9 mouse cellular contexts compared by ENCODE assay signal in the genomic region with DNA sequence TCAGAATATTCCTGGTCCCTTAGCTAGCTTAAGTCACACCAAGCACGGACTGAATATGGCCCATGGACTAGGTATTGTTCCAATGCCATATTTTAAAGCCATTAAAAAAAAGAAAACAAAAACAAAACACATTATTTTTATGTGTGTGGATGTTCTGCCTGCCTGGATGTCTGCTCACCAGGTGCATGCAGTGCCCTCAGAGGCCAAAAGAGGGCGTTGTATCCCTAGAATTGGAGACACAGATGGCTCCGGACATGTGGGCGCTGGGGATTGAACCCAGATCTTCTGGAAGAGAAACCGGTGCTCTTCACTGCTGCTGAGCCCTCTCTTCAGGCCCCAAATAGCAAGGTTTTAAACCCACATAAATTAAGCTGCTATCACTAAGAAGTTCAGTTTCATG. TPM values are rescaled to one million over a fixed set of nuclear protein-coding genes. Genes with fewer than 3 reads are reported as not detected.
DNase-seq lines count a peak whose midpoint lies in the region; ATAC-seq and TF ChIP-seq lines count a peak whose summit lies in the region.
"Had no signal": no experiment of that assay in that cellular context is flagged by ENCODE, and none has a peak within 500 bp of the region (broad histone marks: within the 10 kb centered on the region; RNA-seq: fewer than 3 reads in every experiment).

No protein-coding gene starts in this region.

- H3K4me1 ChIP-seq in forebrain, embryonic 11.5 days (replicated peaks; ENCODE audit: control insufficient read depth, insufficient read depth, low read length): peaks cover 29% of the 10 kb centered on the region
- peaks cover 45% of the 10 kb centered on the region for H3K4me1 ChIP-seq in forebrain, embryonic 10.5 days
- no peaks in the 10 kb centered on the region; the same call in 1 of the 2 replicates for H3K4me1 ChIP-seq in liver, adult 2 months (ENCODE audit: control insufficient read depth, insufficient read depth, low read length)
- peaks cover 6% of the 10 kb centered on the region; the same call in 1 of the 2 replicates for H3K4me1 ChIP-seq in liver, embryonic 12.5 days

- no peak overlapping the region for H3K4me2 ChIP-seq in forebrain, embryonic 11.5 days (ENCODE audit: low read depth, low read length, severe bottlenecking)
- no peak overlapping the region for H3K4me2 ChIP-seq in liver, embryonic 12.5 days
- H3K4me2 ChIP-seq: neural tube, embryonic 13.5 days had no signal

- no peak for TF ChIP-seq POLR2A in liver, adult 2 months (IDR thresholded peaks at IDR 0.05; ENCODE audit: extremely low read depth, insufficient read depth, low read length)

- peaks cover 36% of the 10 kb centered on the region for H3K36me3 ChIP-seq in forebrain, embryonic 11.5 days (ENCODE audit: control insufficient read depth, insufficient read depth, low read length)
- H3K36me3 ChIP-seq in forebrain, embryonic 10.5 days (replicated peaks): peaks cover 100% of the 10 kb centered on the region
- no peaks in the 10 kb centered on the region for H3K36me3 ChIP-seq in liver, adult 2 months (ENCODE audit: control insufficient read depth, insufficient read depth, low read length)
- H3K36me3 ChIP-seq in liver, embryonic 12.5 days: peaks cover 45% of the 10 kb centered on the region

- DNase-seq in forebrain, embryonic 11.5 days (ENCODE audit: low spot score): peak; percentile 78
- no peak for DNase-seq in forebrain, embryonic 10.5 days (ENCODE audit: extremely low spot score, low spot score)
- DNase-seq in liver, adult 2 months (ENCODE audit: extremely low read depth, low read depth, low spot score): peak; percentile 18
- peak; percentile 68 for DNase-seq in ZHBTc4 (ENCODE audit: low read depth, low spot score)
- DNase-seq in frontal cortex, postnatal 25 days (ENCODE audit: low spot score in 2 of 2): no peak

- no peaks in the 10 kb centered on the region for H3K27me3 ChIP-seq in forebrain, embryonic 11.5 days (ENCODE audit: control insufficient read depth, insufficient read depth, low read length)
- H3K27me3 ChIP-seq in forebrain, embryonic 10.5 days (ENCODE audit: poor library complexity, severe bottlenecking): no peaks in the 10 kb centered on the region
- H3K27me3 ChIP-seq in liver, adult 2 months (ENCODE audit: control insufficient read depth, insufficient read depth, low read length): peaks cover 2% of the 10 kb centered on the region; the same call in 1 of the 2 replicates
- peaks cover 68% of the 10 kb centered on the region for H3K27me3 ChIP-seq in liver, embryonic 12.5 days (replicated peaks)
- H3K27me3 ChIP-seq: neural tube, embryonic 13.5 days had no signal

- peak; percentile 89 for TF ChIP-seq CTCF in liver, adult 2 months (IDR thresholded peaks at IDR 0.05; ENCODE audit: low read depth, low read length)

- no peak overlapping the region for H3K4me3 ChIP-seq in forebrain, embryonic 11.5 days (ENCODE audit: low read depth, low read length)
- no peak overlapping the region for H3K4me3 ChIP-seq in forebrain, embryonic 10.5 days
- no peak overlapping the region for H3K4me3 ChIP-seq in liver, adult 2 months (ENCODE audit: insufficient read depth, low read depth, low read length)
- H3K4me3 ChIP-seq in liver, embryonic 12.5 days: no peak overlapping the region
- H3K4me3 ChIP-seq: neural tube, embryonic 13.5 days had no signal

- H3K79me2 ChIP-seq in liver, adult 2 months (ENCODE audit: control insufficient read depth, insufficient read depth, low read length): no peaks in the 10 kb centered on the region

- H3K27ac ChIP-seq in forebrain, embryonic 11.5 days (ENCODE audit: low read depth, low read length): no peak overlapping the region
- no peak overlapping the region for H3K27ac ChIP-seq in forebrain, embryonic 10.5 days
- no peak overlapping the region for H3K27ac ChIP-seq in liver, adult 2 months (replicated peaks; ENCODE audit: insufficient read depth, low read depth, low read length)
- no peak overlapping the region for H3K27ac ChIP-seq in liver, embryonic 12.5 days

- ATAC-seq in forebrain, embryonic 11.5 days (replicated peaks; ENCODE audit: low FRiP score): no peak
- ATAC-seq in liver, embryonic 12.5 days: no peak
- ATAC-seq in megakaryocyte progenitor cell, adult 5-6 weeks (replicated peaks; ENCODE audit: poor library complexity): 0 out of 2 replicates have a peak, but pooled peaks have one; percentile 35
- ATAC-seq in erythroblast, adult 5-6 weeks (replicated peaks; ENCODE audit: low FRiP score, poor library complexity, severe bottlenecking): no peak

- H3K9me3 ChIP-seq in forebrain, embryonic 11.5 days (ENCODE audit: control insufficient read depth, low read length): no peaks in the 10 kb centered on the region
- H3K9me3 ChIP-seq in forebrain, embryonic 10.5 days: no peaks in the 10 kb centered on the region
- no peaks in the 10 kb centered on the region for H3K9me3 ChIP-seq in liver, embryonic 12.5 days (replicated peaks)
- H3K9me3 ChIP-seq: neural tube, embryonic 13.5 days had no signal

- H3K9ac ChIP-seq in forebrain, embryonic 11.5 days (ENCODE audit: low read length): no peak overlapping the region
- H3K9ac ChIP-seq in liver, adult 2 months (ENCODE audit: low read depth, low read length): no peak overlapping the region
- no peak overlapping the region for H3K9ac ChIP-seq in liver, embryonic 12.5 days
- H3K9ac ChIP-seq: neural tube, embryonic 13.5 days had no signal

- 54% methylated on average over 5 of the region's 5 CpGs for WGBS in forebrain, embryonic 11.5 days
- 47% methylated on average over 5 of the region's 5 CpGs for WGBS in forebrain, embryonic 10.5 days
- WGBS in liver, adult 2 months: 54% methylated on average over 5 of the region's 5 CpGs
- WGBS in liver, embryonic 12.5 days (ENCODE audit: insufficient replicate concordance): 40% methylated on average over 5 of the region's 5 CpGs

RNA-seq across cellular contexts. Expression of a gene that starts 9.9 kb away (rescaled TPM):
- polyA plus RNA-seq in forebrain, embryonic 11.5 days (2014; fragmentation: Nextera tagmentation; extraction: Ambion mirVana): 411 and 418 TPM in 2 replicates
- polyA plus RNA-seq in forebrain, embryonic 10.5 days (2016; fragmentation: Nextera tagmentation; extraction: Ambion mirVana): 346 and 355 TPM in 2 replicates
- 0.65 and 0.81 TPM in 2 replicates for total RNA-seq in liver, adult 2 months (2014; rRNA removed)
- polyA plus RNA-seq in liver, adult 2 months (2012; rRNA removed): 2.1 and 2.3 TPM in 2 replicates
- 24.2 and 27.0 TPM in 2 replicates for polyA plus RNA-seq in liver, embryonic 12.5 days (2016; fragmentation: Nextera tagmentation; extraction: Ambion mirVana)
- 0.72 and 0.76 TPM in 2 replicates for total RNA-seq in megakaryocyte progenitor cell, adult 5-6 weeks (2015)
- 2.3 and 2.7 TPM in 2 replicates for total RNA-seq in megakaryocyte progenitor cell, adult 5-6 weeks (2017)
- total RNA-seq in erythroblast, adult 5-6 weeks (2015; ENCODE audit: low replicate concordance): 0.42 TPM in 1 of 2 replicates, not detected in the other
- total RNA-seq in erythroblast, adult 5-6 weeks (2017; ENCODE audit: low replicate concordance): not detected in 2 replicates

RNA-seq across cellular contexts. Expression of a gene that starts 14.0 kb away (rescaled TPM):
- polyA plus RNA-seq in forebrain, embryonic 11.5 days (2014; fragmentation: Nextera tagmentation; extraction: Ambion mirVana): 2.3 and 3.9 TPM in 2 replicates
- polyA plus RNA-seq in forebrain, embryonic 10.5 days (2016; fragmentation: Nextera tagmentation; extraction: Ambion mirVana): 0.75 and 0.88 TPM in 2 replicates
- not detected in 2 replicates for total RNA-seq in liver, adult 2 months (2014; rRNA removed)
- 0.31 and 0.44 TPM in 2 replicates for polyA plus RNA-seq in liver, adult 2 months (2012; rRNA removed)
- not detected in 2 replicates for polyA plus RNA-seq in liver, embryonic 12.5 days (2016; fragmentation: Nextera tagmentation; extraction: Ambion mirVana)
- total RNA-seq in megakaryocyte progenitor cell, adult 5-6 weeks (2015): 0.72 and 1.7 TPM in 2 replicates
- total RNA-seq in megakaryocyte progenitor cell, adult 5-6 weeks (2017): 1.5 TPM in 2 replicates
- total RNA-seq in erythroblast, adult 5-6 weeks (2015; ENCODE audit: low replicate concordance): not detected in 2 replicates
- total RNA-seq in erythroblast, adult 5-6 weeks (2017; ENCODE audit: low replicate concordance): not detected in 2 replicates

RNA-seq across cellular contexts. Expression of a gene that starts 33.2 kb away (rescaled TPM):
- 69.5 and 79.2 TPM in 2 replicates for polyA plus RNA-seq in forebrain, embryonic 11.5 days (2014; fragmentation: Nextera tagmentation; extraction: Ambion mirVana)
- polyA plus RNA-seq in forebrain, embryonic 10.5 days (2016; fragmentation: Nextera tagmentation; extraction: Ambion mirVana): 44.8 and 51.1 TPM in 2 replicates
- 8.8 and 13.6 TPM in 2 replicates for total RNA-seq in liver, adult 2 months (2014; rRNA removed)
- 12.4 and 14.3 TPM in 2 replicates for polyA plus RNA-seq in liver, adult 2 months (2012; rRNA removed)
- polyA plus RNA-seq in liver, embryonic 12.5 days (2016; fragmentation: Nextera tagmentation; extraction: Ambion mirVana): 44.1 and 44.6 TPM in 2 replicates
- 51.7 and 52.6 TPM in 2 replicates for total RNA-seq in megakaryocyte progenitor cell, adult 5-6 weeks (2015)
- total RNA-seq in megakaryocyte progenitor cell, adult 5-6 weeks (2017): 81.7 and 88.6 TPM in 2 replicates
- total RNA-seq in erythroblast, adult 5-6 weeks (2015; ENCODE audit: low replicate concordance): 24.2 and 25.2 TPM in 2 replicates
- total RNA-seq in erythroblast, adult 5-6 weeks (2017; ENCODE audit: low replicate concordance): 33.4 and 38.2 TPM in 2 replicates

RNA-seq across cellular contexts. Expression of a gene that starts 35.4 kb away (rescaled TPM):
- polyA plus RNA-seq in forebrain, embryonic 11.5 days (2014; fragmentation: Nextera tagmentation; extraction: Ambion mirVana): 165 and 185 TPM in 2 replicates
- 200 and 209 TPM in 2 replicates for polyA plus RNA-seq in forebrain, embryonic 10.5 days (2016; fragmentation: Nextera tagmentation; extraction: Ambion mirVana)
- total RNA-seq in liver, adult 2 months (2014; rRNA removed): 3.6 and 6.4 TPM in 2 replicates
- polyA plus RNA-seq in liver, adult 2 months (2012; rRNA removed): 6.7 and 10.2 TPM in 2 replicates
- 44.3 and 45.2 TPM in 2 replicates for polyA plus RNA-seq in liver, embryonic 12.5 days (2016; fragmentation: Nextera tagmentation; extraction: Ambion mirVana)
- 12.7 and 13.0 TPM in 2 replicates for total RNA-seq in megakaryocyte progenitor cell, adult 5-6 weeks (2015)
- total RNA-seq in megakaryocyte progenitor cell, adult 5-6 weeks (2017): 5.3 and 5.9 TPM in 2 replicates
- total RNA-seq in erythroblast, adult 5-6 weeks (2015; ENCODE audit: low replicate concordance): 1.7 and 1.9 TPM in 2 replicates
- 2.4 and 2.9 TPM in 2 replicates for total RNA-seq in erythroblast, adult 5-6 weeks (2017; ENCODE audit: low replicate concordance)

RNA-seq across cellular contexts. Expression of a gene that starts 51.1 kb away (rescaled TPM):
- polyA plus RNA-seq in forebrain, embryonic 11.5 days (2014; fragmentation: Nextera tagmentation; extraction: Ambion mirVana): 3.3 and 3.9 TPM in 2 replicates
- 3.3 and 4.2 TPM in 2 replicates for polyA plus RNA-seq in forebrain, embryonic 10.5 days (2016; fragmentation: Nextera tagmentation; extraction: Ambion mirVana)
- 0.46 and 0.94 TPM in 2 replicates for total RNA-seq in liver, adult 2 months (2014; rRNA removed)
- polyA plus RNA-seq in liver, adult 2 months (2012; rRNA removed): 2.5 and 5.2 TPM in 2 replicates
- polyA plus RNA-seq in liver, embryonic 12.5 days (2016; fragmentation: Nextera tagmentation; extraction: Ambion mirVana): 3.4 and 4.4 TPM in 2 replicates
- total RNA-seq in megakaryocyte progenitor cell, adult 5-6 weeks (2015): 18.1 and 34.6 TPM in 2 replicates
- 22.9 and 31.2 TPM in 2 replicates for total RNA-seq in megakaryocyte progenitor cell, adult 5-6 weeks (2017)
- total RNA-seq in erythroblast, adult 5-6 weeks (2015; ENCODE audit: low replicate concordance): 11.9 and 19.2 TPM in 2 replicates
- total RNA-seq in erythroblast, adult 5-6 weeks (2017; ENCODE audit: low replicate concordance): 12.5 and 12.9 TPM in 2 replicates

Comparison
In these comparisons a context has a peak if more than half of its experiments do, and no peak if none do; other contexts are left out.
1. DNase-seq: peak in forebrain, embryonic 11.5 days (single experiment), liver, adult 2 months (single experiment) and ZHBTc4 (single experiment); none in forebrain, embryonic 10.5 days (single experiment) and frontal cortex, postnatal 25 days (0 of 2).
2. RNA of a gene that starts 9.9 kb away (polyA plus RNA-seq): 411 to 418 TPM in forebrain, embryonic 11.5 days and 346 to 355 TPM in forebrain, embryonic 10.5 days; 24.2 to 27.0 TPM in liver, embryonic 12.5 days and 2.1 to 2.3 TPM in liver, adult 2 months; every median in the first group is over 10 times any median in the second.